Mouse (Mus musculus): ENCODE measurements around the gene Cbln4.

Gene Cbln4

DNA sequence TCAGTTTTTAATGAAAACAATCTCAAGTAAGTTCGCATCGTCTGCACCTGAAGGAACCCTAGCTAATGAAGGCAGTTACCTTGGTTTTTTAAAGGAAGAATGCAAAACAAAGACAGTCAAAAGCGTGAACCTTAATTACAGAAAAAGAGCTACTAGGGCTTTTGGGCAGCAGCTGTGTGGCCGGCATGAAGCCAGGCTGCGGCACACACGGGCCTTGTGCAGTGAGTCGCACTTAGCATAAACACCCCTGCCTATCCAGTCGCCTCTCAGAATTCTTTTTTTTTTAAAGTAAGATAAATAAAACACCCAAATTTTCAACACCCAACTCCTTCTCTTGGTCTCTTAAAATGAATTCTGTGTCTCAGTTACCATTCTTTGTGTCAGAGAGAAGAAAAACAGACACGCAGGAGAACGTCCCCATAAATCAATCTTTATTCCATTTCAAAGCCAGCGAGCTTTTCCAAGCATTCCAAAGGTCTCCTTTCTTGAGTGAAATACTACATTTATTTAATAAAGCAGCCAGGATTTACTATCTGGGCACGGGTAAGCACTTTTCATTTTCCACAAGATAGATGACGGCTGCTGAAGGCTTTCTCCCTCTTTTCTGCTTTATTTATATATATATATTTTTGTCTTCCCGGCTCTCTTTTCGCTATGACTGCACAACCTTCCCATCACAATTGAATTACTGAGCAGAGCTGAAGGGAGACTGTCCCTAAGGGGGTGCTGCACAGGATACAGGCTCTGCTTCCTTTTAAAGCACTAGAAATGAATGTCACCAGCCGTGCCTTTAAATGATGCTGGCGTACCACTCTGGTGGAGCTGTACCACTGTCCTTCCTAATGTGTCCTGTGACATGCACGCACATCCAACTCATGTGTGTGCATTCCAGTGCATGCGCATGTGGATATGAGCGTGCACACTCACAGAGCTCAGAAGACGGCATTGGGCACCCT, 39.0 kb downstream of the Cbln4 start:
- Histone ChIP-seq H3K27me3 (ENCODE audit: control insufficient read depth, insufficient read depth, low read length, poor library complexity, severe bottlenecking) (no peaks in the 10 kb centered on the region), H3K36me3 (ENCODE audit: control insufficient read depth, insufficient read depth, low read length, poor library complexity, severe bottlenecking) (no peaks in the 10 kb centered on the region)
- DNase-seq (ENCODE audit: low read depth, low spot score): no peak

DNA sequence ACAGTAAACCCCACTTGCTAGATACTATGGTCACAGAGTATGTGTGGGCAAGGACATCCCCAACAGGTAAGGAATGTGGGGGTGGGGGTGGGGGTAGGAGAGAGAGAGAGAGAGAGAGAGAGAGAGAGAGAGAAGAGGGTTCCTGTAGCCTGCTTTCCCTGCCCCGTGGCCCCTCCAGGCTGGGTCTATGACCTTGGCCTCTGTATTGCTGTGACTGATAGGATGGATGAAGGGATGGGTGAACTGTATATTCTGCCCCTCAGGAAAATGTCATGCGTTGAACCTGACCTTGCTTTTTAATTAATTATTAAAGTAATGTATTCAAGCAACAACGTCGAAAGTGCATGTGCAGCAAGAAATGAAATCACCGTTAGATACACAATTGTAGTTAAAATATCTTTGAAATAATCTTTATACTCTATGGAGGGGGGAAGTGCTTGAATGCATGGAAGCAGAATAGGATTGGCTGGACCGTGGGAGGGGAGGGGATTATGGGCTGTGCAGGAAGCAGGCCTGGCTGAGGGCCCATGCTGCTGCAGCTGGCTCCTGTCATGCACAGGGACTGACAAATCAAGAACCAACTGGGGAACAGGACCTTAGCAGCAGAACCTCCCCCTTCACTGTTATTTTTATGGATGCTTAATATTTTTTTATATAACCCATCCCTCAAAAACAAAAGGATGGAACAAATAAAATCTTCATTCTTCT, 46.1 kb downstream of the Cbln4 start:
- no peaks in the 10 kb centered on the region for H3K36me3 ChIP-seq (ENCODE audit: control insufficient read depth, insufficient read depth, low read length, poor library complexity, severe bottlenecking)
- H3K27me3 ChIP-seq (ENCODE audit: control insufficient read depth, insufficient read depth, low read length, poor library complexity, severe bottlenecking): no peaks in the 10 kb centered on the region
- no peak for DNase-seq (ENCODE audit: low read depth, low spot score)

DNA sequence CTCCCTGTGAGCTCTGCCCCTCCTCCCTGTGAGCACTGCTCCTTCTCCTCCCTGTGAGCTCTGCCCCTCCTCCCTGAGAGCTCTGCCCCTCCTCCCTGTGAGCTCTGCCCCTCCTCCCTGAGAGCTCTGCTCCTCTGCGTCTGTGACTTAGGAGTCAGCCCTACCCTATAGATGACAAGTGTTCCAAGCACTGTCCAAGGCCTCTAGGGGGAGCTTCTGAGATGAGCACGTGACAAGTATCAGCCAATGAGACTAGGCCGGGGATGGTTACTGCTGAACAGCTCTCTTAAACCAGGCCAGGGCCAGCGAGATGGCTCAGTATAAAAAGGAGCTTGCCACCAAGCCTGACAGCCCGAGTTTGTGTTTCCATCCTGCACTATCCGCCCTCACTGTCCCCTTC, 48.4 kb downstream of the Cbln4 start:
- no peaks in the 10 kb centered on the region for H3K36me3 ChIP-seq (ENCODE audit: control insufficient read depth, insufficient read depth, low read length, poor library complexity, severe bottlenecking)
- no peaks in the 10 kb centered on the region for H3K27me3 ChIP-seq (ENCODE audit: control insufficient read depth, insufficient read depth, low read length, poor library complexity, severe bottlenecking)
- no peak for DNase-seq (ENCODE audit: low read depth, low spot score)

DNA sequence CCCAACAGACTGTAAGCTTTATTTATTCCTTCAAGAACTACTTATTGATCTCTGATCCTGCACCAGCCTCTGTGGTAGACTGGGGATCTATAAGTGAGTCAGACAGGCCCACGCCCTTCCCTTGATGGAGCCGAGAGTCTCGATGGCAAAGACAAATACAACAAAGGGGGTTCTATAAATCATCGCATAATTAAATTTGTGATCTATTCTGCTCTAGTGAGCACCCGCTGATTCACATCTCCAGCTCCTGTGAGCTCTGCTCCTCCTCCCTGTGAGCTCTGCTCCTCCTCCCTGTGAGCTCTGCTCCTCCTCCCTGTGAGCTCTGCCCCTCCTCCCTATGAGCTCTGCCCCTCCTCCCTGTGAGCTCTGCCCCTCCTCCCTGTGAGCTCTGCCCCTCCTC, 49.0 kb downstream of the Cbln4 start:
- Histone ChIP-seq H3K27me3 (ENCODE audit: control insufficient read depth, insufficient read depth, low read length, poor library complexity, severe bottlenecking) (no peaks in the 10 kb centered on the region), H3K36me3 (ENCODE audit: control insufficient read depth, insufficient read depth, low read length, poor library complexity, severe bottlenecking) (no peaks in the 10 kb centered on the region)
- no peak for DNase-seq (ENCODE audit: low read depth, low spot score)

DNA sequence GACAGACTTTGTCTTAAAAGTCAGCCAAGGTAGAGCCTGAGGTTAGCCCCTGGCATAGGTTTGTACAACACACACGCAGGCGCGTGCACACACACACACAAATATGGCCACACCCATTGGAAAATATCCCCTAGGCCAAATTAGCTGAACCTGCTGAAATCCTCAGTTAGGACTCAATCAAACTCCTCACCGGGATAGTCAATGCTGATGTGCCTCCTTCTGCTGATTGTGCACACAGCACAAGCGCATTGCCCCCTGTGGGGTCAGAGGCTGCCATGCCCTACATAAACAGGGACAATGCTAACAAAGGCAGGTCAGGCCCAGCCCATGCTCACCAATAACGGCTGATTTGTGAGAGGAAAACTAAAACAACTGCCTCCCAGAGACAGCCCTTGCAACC, 56.6 kb downstream of the Cbln4 start:
- no peaks in the 10 kb centered on the region for H3K36me3 ChIP-seq (ENCODE audit: control insufficient read depth, insufficient read depth, low read length, poor library complexity, severe bottlenecking)
- H3K27me3 ChIP-seq (ENCODE audit: control insufficient read depth, insufficient read depth, low read length, poor library complexity, severe bottlenecking): no peaks in the 10 kb centered on the region
- DNase-seq (ENCODE audit: low read depth, low spot score): no peak

Data from splenic B cell, adult 2 months (primary cell).